Mouse (Mus musculus) mature B cell (primary cell): ENCODE data around the gene Rbfox3.

ENCODE experiments used
- in situ Hi-C: fragments of 300-500 bp; cut with MboI; formaldehyde crosslinking; loops from 2 replicates; pipeline ENCODE4 v1.14.3; 2019

The Rbfox3 gene

DNA sequence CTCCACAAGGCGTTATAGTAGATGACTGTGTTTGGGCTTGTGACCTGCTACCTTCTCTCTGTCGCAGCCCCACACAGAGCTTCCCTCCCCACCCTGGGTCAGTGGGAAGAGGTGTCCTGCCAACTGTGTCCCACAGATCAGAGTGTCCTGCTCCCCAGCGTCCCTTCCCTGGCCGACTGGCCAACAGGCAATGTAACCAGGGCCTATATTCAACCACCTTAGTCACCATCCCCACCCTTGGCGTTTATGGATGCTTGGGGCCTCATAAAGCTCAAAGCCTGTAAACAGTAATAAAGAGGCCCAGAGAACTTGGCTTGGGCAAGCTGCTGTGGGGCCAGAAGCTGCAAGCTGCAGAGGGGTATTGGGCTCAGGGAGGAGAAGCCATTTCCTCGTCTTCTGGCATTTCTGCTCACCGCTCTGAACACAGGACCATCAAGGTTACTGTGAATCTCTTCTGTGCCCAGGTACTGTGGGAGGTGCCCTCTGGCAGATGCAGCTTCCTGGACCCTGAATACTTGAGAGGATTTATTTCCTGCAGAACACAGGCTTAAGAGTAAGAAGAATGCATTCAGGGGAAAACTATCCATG is 435.8 kb downstream of the Rbfox3 start:
- in situ Hi-C loops = no loop called here

DNA sequence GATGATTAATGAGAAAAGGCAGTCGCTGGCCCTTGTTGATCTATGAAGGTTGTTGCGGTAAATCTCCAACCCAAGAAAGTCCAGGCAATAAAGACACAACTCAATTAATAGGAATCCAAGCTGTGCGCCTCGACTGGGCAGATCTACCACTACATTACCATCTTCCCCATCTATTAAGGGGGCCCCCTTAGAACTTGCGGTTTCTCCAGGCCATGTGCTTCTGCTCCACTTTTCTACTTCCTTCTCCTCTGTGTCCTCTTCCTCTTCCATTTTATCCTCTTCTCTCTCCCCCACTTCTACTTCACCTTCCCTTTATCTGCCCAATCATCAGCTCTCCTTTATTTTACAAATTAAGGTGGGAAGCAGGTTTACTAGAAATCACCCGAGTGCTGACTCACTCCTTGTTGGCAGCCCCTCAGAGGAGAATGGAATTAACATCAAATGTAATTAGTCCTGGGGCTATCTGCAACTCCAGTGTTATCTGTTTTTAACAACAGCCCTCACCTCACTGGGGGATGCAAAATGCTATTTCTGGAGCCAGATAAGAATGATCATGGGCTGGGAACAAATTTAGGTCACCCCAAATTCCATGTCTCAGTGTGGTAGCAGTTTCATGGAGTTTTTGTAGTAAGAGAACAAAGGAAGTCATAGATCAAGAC is 437.4 kb downstream of the Rbfox3 start:
- in situ Hi-C loops = no loop called here

DNA sequence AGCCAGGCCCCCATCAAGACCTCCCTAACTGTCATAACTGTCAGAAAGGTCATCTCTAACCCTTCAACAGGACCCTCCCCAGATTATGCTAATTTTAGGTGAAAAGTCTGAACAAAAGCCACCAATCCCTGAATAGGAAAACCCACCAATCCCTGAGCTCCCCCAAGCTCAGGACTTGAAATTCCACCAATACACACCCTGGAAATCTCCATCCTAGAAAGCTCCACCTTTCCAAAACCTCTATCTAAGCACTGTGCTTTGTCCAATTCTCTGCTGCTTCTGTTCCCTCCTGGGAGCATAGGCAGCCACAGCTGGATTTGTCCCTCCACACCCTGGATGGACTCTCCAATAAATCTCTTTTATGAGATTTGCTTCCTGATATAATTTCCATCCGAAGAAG is 438.2 kb downstream of the Rbfox3 start:
- in situ Hi-C loops = no loop called here

DNA sequence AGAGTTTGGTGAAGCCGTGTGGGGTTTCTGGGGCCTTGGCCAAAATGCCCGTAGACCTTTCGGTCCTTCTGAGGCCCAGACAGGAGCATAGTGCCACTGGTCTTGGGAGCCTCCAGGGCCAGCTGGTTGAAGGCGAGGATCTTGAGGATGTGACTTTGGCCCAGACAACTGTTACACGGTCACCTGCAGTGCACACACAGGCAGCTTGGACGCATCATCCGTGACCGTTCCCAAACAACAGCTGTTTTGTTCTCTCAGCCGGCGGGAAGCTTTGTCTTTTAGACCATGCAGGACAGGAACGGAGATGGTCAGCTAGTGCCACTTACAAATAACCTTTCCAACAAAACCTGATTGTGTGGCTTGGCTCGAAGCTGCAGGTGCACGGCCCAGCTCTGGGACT is 439.7 kb downstream of the Rbfox3 start:
- in situ Hi-C loops = no loop called here

DNA sequence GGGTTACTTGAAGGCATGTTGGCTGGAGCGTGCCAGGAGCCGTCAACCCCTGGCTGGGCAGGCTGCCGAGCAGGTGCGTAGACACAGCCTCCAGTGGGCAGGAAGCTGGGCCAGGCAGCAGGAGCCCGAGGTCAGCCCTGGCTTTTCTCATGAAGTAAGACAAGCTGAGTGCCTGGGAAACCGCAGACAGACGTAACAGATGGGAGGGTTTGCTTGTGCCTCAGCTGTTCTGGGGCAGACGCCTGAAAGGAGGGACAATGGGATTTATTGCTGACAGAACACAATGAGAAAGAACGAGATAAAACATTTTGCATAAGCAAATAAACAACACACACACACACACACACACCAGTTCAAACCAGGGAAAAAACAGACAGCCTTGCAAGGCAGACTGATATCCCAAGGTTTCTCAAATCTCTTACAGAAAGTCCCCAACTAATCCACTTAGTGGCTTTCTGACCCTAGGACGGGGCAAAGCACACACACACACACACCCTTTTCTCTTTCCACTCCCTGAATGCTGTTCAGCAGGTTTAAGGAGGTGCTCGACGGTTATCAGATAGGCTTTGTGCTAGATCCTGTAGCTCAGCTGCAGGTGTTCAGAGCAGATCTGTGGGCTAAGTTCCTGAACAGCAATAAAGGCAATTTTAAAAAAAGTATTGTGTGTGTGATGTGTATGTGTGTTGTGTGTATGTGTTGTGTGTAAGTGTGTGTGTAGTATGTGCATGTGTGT is 441.0 kb downstream of the Rbfox3 start:
- in situ Hi-C loops = no loop called here

DNA sequence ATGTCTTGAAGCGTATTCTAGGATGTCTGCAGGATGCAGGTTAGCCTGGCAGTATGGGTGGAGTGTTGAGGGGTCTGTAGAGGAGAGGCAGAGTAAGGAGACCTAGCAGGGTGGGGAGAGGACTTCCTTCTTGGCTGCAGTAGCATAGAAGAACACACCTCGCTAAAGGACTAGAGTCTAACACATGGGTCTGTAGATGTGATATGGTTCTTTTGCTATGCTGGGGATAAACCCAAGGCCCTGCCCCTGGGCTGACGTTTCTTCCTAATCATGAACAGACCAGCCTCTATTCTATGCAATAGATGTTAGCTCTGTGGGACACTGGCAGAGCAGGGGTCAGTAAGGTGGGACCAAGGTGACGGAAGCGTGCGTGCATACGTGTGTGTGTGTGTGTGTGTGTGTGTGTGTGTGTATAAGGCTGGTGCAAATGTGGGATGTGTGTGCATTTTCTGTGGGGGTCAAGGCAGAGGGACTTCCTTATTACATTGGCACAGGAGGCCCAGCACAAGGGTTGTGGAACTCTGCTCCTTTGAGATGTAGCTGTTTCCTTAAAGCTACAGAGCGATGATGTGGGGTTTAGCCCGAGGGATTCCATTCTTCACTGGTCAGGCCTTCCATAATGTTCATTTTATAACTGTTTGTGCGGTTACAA is 441.8 kb downstream of the Rbfox3 start:
- in situ Hi-C loops = no loop called here

DNA sequence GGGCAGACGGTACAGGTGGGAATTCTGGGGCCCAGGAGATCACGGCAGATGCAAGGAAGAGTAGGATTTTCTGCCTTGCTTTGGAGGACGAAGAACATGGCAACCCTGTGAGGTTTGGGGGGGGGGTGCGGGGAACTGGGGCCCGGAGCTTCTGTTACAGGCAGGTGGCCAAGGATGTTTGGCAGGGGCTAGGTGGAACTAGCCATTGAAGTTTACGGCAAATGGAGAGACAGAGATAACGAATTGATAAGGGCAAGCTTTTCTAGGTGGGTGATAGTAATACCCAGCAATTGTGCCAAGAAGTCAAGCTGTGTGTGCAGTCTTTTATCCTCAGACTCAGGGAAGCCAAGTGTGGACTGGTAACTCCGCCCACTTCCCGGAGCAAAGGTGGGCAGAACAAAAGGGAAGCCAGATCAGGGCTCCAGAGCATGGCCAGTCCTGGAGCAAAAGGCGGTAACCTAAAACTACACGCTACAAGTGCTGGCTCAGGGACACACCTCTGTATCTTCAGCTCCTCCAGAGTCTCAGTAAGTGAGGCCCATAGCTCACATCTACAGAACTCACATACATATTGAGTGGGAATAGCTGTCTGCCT is 443.9 kb downstream of the Rbfox3 start:
- in situ Hi-C loops = no loop called here

DNA sequence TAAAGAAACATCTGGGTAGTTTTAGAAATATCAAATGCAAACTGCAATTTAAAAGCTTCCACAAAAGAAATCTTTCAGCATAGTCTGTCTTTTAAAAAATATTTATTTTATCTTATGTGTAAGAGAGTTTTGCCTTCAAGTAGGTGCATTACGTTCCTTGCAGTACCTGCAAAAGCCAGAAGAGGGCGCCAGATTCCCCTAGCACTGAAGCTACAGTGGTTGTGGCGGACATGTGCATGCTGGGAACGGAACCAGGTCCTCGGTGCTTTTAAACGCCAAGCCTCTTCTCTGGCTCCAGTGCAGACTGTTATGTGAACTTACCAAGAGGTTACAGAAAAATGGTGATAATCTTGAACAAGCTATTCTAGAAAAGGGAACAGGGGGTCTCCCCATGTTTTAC is 451.1 kb downstream of the Rbfox3 start:
- in situ Hi-C loops = no loop called here

DNA sequence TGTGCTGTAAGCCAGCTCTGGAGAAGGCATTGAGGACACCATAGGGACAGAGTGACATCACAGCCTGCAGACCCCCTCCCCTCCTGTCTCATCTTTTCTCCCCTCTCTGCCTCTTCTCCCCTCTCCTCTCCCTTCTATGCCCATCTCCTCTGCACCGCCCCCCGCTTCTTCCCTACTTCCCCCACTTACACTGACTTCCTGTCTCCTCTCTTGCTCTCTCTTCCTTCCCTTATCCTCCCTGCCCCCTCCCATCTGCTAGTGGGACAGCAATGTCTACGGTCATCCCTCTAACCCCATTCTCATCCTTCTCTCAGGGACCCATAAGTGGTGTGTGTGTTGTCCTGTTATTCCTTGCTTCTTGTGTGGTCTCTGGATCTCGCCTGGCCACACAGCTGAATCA is 451.9 kb downstream of the Rbfox3 start:
- in situ Hi-C loops = no loop called here

DNA sequence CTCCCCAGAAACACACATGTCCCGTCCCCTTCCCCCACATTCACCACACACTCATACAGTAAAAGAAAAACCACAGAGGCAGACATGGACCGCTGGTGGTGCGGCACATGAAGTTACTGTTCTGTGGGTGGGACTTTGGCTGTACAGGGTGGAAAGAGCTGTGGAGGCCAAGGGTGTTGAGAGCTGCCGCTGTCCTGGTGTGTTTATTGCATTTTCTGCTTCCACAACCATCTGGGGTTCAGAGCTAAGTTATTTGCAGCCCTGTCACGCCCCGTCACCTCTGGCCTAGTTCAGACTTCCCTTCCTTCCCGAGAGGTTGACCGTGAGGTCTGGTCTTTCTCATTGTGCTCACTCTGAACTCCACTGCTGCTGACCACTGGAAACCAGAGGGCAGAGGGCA is 452.3 kb downstream of the Rbfox3 start:
- in situ Hi-C loops = no loop called here

DNA sequence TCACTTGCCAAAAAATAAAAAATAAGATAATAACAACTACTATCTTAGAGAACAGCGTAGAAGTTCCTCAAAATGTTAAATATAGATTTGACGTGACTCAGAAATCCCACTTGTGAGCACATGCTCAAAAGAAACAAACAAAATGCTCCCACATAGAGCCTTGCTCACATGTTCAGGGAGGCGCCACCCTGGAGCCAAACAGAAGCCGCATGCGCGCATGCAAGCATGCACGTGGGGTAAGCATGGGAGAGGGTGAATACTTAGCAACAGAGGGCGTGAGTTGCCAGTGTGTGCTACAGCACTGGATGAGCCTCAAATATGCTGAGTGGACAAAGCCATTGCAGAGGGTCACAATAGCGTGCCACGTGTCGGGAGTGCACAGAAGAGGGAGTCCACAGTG is 454.5 kb downstream of the Rbfox3 start:
- in situ Hi-C loops = no loop called here

DNA sequence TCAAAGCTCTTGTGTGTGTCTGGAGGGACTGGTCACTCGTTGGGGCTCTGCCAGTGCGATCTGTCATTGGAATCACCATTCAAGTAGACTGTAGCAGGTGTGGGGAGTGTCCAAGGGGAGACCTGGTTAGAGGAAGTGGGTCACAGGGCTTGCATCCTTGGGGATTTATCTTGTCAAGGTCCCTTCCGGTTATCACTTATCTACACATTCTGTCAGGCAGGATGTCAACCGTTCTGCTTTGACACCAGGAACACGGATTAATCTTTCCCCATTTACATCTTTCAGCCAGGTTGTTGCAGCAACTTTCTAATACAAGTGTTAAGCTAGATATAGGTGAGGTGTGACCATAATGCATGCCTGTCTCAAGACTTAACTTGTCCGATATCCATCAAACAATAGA is 455.6 kb downstream of the Rbfox3 start:
- in situ Hi-C loops = no loop called here

DNA sequence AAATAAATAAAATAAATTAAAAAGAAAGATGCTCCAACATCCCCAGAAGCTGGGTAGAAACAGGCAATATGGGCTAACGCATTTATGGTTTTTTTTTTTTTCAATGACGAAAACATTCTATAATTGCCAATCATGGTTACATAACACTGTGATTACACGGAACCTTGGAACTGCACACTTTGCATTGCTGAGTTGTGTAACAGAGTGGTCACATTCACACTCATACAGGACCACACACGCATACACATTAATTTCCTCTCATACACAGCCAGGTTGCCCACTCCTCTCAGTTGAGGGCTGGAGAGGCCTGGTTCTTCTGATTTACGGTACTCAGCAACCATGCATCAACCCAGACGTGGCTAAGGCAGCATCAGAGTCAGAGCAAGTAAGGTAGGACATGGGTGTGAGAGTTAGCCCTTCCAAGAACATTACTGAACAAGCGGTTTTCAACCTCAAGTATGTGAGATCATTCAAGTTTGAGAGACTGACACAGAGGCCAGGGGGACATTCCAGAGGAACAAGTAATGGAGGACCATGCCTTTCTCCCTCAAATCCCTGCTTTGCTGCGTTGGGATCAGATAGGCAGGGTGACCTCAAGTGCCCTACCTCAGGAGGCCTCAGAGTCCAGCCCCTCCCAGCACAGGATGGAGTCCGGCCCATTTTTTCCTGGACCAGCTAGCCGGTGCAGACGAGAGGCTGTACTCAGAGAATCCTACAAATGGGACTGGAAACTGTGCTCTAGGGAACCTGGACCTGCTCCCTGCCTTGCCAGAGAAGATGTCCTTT is 457.3 kb downstream of the Rbfox3 start:
- in situ Hi-C loops = no loop called here

DNA sequence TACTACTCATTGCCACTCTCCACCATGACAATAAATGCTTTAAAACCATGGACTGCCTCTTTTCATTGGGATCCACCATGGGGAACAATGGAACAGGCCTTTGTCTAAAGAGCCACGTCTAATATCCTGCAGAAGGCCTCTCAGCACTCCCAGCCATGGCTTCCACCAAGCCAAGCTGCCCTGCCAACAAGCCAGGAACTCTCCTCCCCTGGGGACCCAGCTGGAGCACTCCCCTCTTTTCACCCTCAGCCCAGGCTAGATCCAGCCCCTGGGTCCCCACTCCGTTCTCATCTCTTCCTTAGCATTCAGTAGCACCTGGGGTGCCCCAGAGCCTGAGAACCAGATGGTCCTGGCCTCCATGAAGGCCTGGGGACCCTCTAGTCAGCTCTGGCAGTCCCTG is 458.4 kb downstream of the Rbfox3 start:
- in situ Hi-C loops = no loop called here

DNA sequence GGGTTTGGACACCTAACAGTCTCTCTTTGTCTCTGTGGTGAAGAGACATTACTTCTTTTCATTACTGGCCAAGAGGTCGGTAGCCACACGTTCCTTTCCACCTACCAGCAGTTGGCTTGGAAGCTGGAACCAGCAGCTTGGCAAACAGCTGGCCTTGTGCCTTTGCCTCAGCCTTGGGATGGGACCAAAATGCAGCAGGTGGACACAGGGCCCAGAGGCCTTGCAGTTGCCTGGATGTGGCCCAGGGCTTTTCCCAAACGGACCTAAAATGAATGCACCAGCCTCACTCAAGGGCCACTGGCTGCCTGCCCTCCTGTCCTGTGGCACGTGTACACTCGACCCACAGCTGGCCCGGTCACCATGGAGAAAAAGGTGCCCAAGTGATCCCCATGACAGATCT is 460.2 kb downstream of the Rbfox3 start:
- in situ Hi-C loops = no loop called here

DNA sequence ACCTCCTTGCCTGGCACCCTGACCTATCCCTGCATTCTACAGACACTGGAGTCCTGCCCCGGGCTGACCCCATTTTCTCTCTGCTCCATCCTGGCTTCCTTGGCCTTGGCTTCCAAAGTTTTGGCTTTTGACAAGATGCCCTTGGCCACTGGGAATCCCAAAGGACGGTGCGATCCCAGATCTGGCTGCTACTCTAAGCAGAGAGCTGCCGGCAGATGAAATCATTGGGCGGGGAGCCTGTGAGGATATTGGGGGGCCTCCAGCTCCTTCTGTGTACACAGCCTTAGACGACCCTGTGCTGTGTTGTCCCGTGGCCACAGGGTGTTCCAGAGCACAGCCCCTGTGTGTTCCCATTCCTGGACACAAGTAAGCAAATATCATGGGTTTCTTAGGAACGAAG is 463.0 kb downstream of the Rbfox3 start:
- in situ Hi-C loops = no loop called here

DNA sequence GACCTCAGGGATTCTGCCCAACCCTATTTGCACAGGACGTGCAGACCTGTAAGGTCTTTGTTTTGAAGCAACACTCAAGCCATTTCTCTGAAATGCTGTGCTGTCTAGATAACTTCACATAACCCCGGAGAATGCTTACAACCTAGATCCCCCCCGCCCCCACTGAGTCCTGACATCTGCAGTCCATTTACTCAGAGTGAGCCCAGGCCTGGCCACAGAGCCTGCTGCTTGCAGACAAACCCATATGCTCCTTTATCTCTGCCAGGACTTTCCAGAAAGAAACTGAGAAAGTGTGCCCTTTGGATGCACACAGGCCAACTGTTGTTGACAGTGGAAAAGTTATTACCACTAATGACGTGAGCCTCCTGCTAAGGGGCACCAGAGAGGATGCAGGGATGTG is 464.1 kb downstream of the Rbfox3 start:
- in situ Hi-C loops = no loop called here

DNA sequence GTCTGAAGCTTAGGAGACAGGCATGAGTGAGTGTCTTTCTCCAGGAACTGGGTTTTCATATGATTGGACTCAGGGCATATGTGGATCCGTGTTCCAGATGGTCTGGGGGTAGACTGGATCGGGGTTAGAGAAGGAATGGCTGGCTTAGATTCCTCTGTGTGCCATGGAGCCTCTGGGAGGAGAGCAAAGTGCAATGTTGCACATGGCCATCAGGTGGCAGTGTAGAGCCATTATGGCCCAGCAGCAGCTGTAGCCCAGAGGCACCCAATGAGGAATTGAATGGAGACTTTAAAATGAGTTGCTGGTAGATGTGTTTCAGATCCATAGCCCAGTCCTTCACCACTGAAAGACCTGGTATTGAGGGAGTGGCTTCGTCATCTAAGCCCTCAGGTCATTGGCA is 465.6 kb downstream of the Rbfox3 start:
- in situ Hi-C loops = no loop called here

DNA sequence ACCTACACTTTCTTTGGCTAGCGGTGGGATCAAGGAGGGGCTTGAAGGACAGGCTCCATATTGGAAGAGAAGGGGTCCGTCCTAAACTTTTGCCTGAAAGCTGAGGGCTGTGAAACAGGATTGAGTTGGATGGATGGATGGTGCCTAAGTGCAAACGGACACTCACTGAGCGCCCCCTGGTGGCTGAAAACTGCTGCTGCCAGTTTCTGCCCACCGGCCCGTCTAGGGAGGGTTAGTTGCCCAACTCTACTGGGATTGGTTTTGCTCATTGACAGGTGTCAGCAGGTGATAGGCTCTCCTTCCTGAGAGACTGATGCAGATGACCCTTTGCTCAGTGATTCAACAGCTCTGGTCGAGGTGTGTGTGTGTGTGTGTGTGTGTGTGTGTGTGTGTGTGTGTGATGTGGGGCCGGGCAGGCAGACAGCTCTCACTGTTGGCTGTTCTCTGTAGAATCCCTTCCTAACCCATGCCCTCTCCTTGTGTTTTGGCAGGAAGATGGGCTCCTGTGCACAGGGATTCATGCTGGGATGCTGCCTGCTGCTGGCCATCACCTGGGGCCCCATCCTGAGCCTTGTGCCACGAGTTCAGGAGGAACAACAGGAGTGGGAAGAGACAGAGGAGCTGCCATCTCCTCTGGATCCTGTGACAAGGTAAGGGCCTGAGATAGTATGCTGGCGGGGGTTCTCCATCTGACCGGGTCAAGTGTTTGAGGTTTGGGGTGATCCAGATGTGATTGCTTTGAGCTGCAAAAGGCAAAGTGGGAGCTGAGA is 468.0 kb downstream of the Rbfox3 start:
- in situ Hi-C loops = no loop called here

DNA sequence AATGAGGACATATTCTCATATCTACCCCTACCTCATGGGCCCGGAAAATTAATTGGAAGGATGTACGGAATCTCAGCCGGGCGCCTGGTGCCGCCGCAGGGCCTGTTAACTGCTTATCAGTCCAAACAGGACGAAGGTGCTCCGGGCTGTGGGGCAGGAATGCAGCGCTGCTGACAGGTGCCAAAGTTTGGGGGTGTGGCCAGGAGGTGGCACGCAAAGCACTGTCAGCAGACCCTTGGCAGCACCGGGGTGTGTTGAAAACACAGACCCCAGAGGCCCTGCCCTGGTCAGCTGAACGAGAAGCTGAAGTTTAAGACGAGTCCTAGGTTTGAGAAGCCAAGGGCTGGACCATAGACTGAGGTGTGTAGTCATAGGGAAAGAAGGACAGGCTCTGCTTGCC is 468.7 kb downstream of the Rbfox3 start:
- in situ Hi-C loops = no loop called here
